Mouse (Mus musculus) limb, embryonic 12.5 days (tissue): ENCODE measurements around the gene Gm14226. TPM values are rescaled to one million over a fixed set of nuclear protein-coding genes. Genes with fewer than 3 reads are reported as not detected.
"Not testable (repeated sequence)": the region's sequence is repeated elsewhere in the genome, so short reads cannot be mapped to it uniquely, and the experiment has no call there.

Experiments used
- ATAC-seq: fragments of 200-750 bp; cut with Nextera tagmentation; 2 replicates; pipeline ENCODE4 v1.8.0; 2017; ENCODE audit warnings: low read depth, moderate TSS enrichment; ENCODE audit not compliant: insufficient number of reproducible peaks, insufficient read depth, low FRiP score, low TSS enrichment
- H3K27ac ChIP-seq: fragments of 300-500 bp; sonication (generic); 2 replicates; pipeline ENCODE4 v1.5.1; 2016; ENCODE audit warnings: mild to moderate bottlenecking, moderate library complexity
- H3K27me3 ChIP-seq: fragments of 300-500 bp; sonication (generic); 2 replicates; pipeline ENCODE4 v1.6.1; 2016; ENCODE audit warnings: mild to moderate bottlenecking, moderate library complexity
- H3K36me3 ChIP-seq: fragments of 300-500 bp; sonication (generic); 2 replicates; pipeline ENCODE4 v1.6.1; 2016; ENCODE audit warnings: mild to moderate bottlenecking, moderate library complexity
- H3K4me1 ChIP-seq: fragments of 300-500 bp; sonication (generic); replicated peaks from 2 replicates; pipeline ENCODE4 v1.6.1; 2016
- H3K4me2 ChIP-seq: fragments of 300-500 bp; sonication (generic); 2 replicates; pipeline ENCODE4 v1.6.1; 2016; ENCODE audit warnings: mild to moderate bottlenecking, moderate library complexity
- H3K4me3 ChIP-seq: fragments of 300-500 bp; sonication (generic); replicated peaks from 2 replicates; pipeline ENCODE4 v1.5.1; 2016; ENCODE audit warnings: mild to moderate bottlenecking
- H3K9ac ChIP-seq: fragments of 300-500 bp; sonication (generic); replicated peaks from 2 replicates; pipeline ENCODE4 v1.6.1; 2016; ENCODE audit warnings: mild to moderate bottlenecking, moderate library complexity
- H3K9me3 ChIP-seq: fragments of 300-500 bp; sonication (generic); 2 replicates; pipeline ENCODE4 v1.6.1; 2016; ENCODE audit warnings: mild to moderate bottlenecking, moderate library complexity
- WGBS: fragments of 180-500 bp; shearing (Covaris S2); methylation state at CpG from one replicate; pipeline ENCODE4 v1.1.7; 2016; 5-methylcytosine and 5-hydroxymethylcytosine counted together
- polyA plus RNA-seq: library from polyadenylated mRNA; unstranded; fragments of >200 nt; fragmentation: Nextera tagmentation; extraction: Ambion mirVana; gene quantifications from 2 replicates; pipeline ENCODE4 v1.2.1, GENCODE M21; 2016

Gene Gm14226
- polyA plus RNA-seq, 1 experiment from 2014 or later, result 3.6 TPM

- Histone ChIP-seq H3K4me1 (peaks cover 34% of the 10 kb centered on the region), H3K27ac (peak overlapping the region; percentile 88), H3K9ac (peak overlapping the region; percentile 44; the same call in 1 of the 2 replicates), H3K4me2 (peak overlapping the region; percentile 68), H3K4me3 (peak overlapping the region; percentile 55), H3K36me3 (no peaks in the 10 kb centered on the region), H3K9me3 (no peaks in the 10 kb centered on the region), H3K27me3 (no peaks in the 10 kb centered on the region)
- ATAC-seq, result no peak
- WGBS, result 20% methylated on average over 5 of the region's 5 CpGs
Observed at GRCm38 (mm10) chr2:155050108-155050503, 32.0 kb downstream of the Gm14226 start.

GRCm38 (mm10) chr2:155050504-155051236 is 32.6 kb downstream of the Gm14226 start:
- peaks cover 38% of the 10 kb centered on the region for H3K4me1 ChIP-seq
- peak overlapping the region; percentile 55 for H3K4me3 ChIP-seq
- H3K36me3 ChIP-seq, result no peaks in the 10 kb centered on the region
- H3K4me2 ChIP-seq, result peak overlapping the region; percentile 68
- no peaks in the 10 kb centered on the region for H3K27me3 ChIP-seq
- 1% methylated on average over 45 of the region's 45 CpGs for WGBS
- H3K9ac ChIP-seq, result peak overlapping the region; percentile 44
- H3K27ac ChIP-seq, result peak overlapping the region; percentile 88
- H3K9me3 ChIP-seq, result no peaks in the 10 kb centered on the region
- ATAC-seq, result peak; percentile 85

GRCm38 (mm10) chr2:155051622-155052351 is 33.7 kb downstream of the Gm14226 start:
- H3K36me3 ChIP-seq, result no peaks in the 10 kb centered on the region
- WGBS, result 26% methylated on average over 9 of the region's 9 CpGs
- no peaks in the 10 kb centered on the region for H3K27me3 ChIP-seq
- H3K4me2 ChIP-seq, result peak overlapping the region; percentile 68
- peak overlapping the region; percentile 55 for H3K4me3 ChIP-seq
- H3K9me3 ChIP-seq, result no peaks in the 10 kb centered on the region
- peak overlapping the region; percentile 88 for H3K27ac ChIP-seq
- peak overlapping the region; percentile 42; the same call in 1 of the 2 replicates for H3K9ac ChIP-seq
- ATAC-seq, result no peak
- peaks cover 38% of the 10 kb centered on the region for H3K4me1 ChIP-seq

GRCm38 (mm10) chr2:155052681-155053080 is 34.6 kb downstream of the Gm14226 start:
- Histone ChIP-seq H3K4me1 (peaks cover 32% of the 10 kb centered on the region), H3K9ac (no peak overlapping the region), H3K36me3 (no peaks in the 10 kb centered on the region), H3K9me3 (no peaks in the 10 kb centered on the region), H3K27ac (peak overlapping the region; percentile 13; the same call in 1 of the 2 replicates), H3K27me3 (no peaks in the 10 kb centered on the region), H3K4me2 (no peak overlapping the region), H3K4me3 (no peak overlapping the region)
- WGBS, result 46% methylated on average over 2 of the region's 2 CpGs
- ATAC-seq, result no peak

GRCm38 (mm10) chr2:155053512-155053911 is 35.4 kb downstream of the Gm14226 start:
- not testable (repeated sequence) for H3K9me3 ChIP-seq, H3K27ac ChIP-seq, H3K27me3 ChIP-seq, H3K36me3 ChIP-seq, ATAC-seq, H3K4me2 ChIP-seq, H3K9ac ChIP-seq, H3K4me3 ChIP-seq
- peaks cover 27% of the 10 kb centered on the region for H3K4me1 ChIP-seq
- WGBS, result 92% methylated on average over 8 of the region's 8 CpGs

- Histone ChIP-seq H3K9me3 (no peaks in the 10 kb centered on the region), H3K9ac (no peak overlapping the region), H3K27ac (no peak overlapping the region), H3K4me1 (peaks cover 27% of the 10 kb centered on the region), H3K4me3 (no peak overlapping the region), H3K27me3 (no peaks in the 10 kb centered on the region), H3K36me3 (peaks cover 8% of the 10 kb centered on the region), H3K4me2 (no peak overlapping the region)
- WGBS, result 23% methylated on average over 3 of the region's 3 CpGs
- ATAC-seq, result no peak
Observed at GRCm38 (mm10) chr2:155054672-155055071, 36.6 kb downstream of the Gm14226 start.

- H3K36me3 ChIP-seq, result peaks cover 16% of the 10 kb centered on the region
- H3K9me3 ChIP-seq, result no peaks in the 10 kb centered on the region
- ATAC-seq, result no peak
- no peak overlapping the region for H3K9ac ChIP-seq
- WGBS, result 84% methylated on average over 5 of the region's 5 CpGs
- H3K27ac ChIP-seq, result no peak overlapping the region; the same call in 1 of the 2 replicates
- H3K4me2 ChIP-seq, result no peak overlapping the region
- peaks cover 22% of the 10 kb centered on the region for H3K4me1 ChIP-seq
- no peaks in the 10 kb centered on the region for H3K27me3 ChIP-seq
- H3K4me3 ChIP-seq, result no peak overlapping the region
Observed at GRCm38 (mm10) chr2:155056076-155056578, 38.1 kb downstream of the Gm14226 start.

GRCm38 (mm10) chr2:155057361-155057760 is 39.3 kb downstream of the Gm14226 start:
- Histone ChIP-seq H3K4me1 (peaks cover 13% of the 10 kb centered on the region), H3K4me3 (no peak overlapping the region), H3K27me3 (no peaks in the 10 kb centered on the region), H3K9ac (no peak overlapping the region), H3K4me2 (no peak overlapping the region), H3K9me3 (no peaks in the 10 kb centered on the region), H3K36me3 (peaks cover 28% of the 10 kb centered on the region), H3K27ac (no peak overlapping the region)
- WGBS, result 65% methylated on average over 1 of the region's 1 CpGs
- ATAC-seq, result no peak

GRCm38 (mm10) chr2:155071027-155071426 is 53.0 kb downstream of the Gm14226 start:
- no peak for ATAC-seq
- Histone ChIP-seq H3K4me1 (peaks cover 26% of the 10 kb centered on the region), H3K27me3 (no peaks in the 10 kb centered on the region), H3K4me2 (no peak overlapping the region), H3K36me3 (peaks cover 26% of the 10 kb centered on the region), H3K27ac (no peak overlapping the region), H3K9me3 (no peaks in the 10 kb centered on the region), H3K9ac (no peak overlapping the region), H3K4me3 (no peak overlapping the region)
- 94% methylated on average over 9 of the region's 9 CpGs for WGBS

GRCm38 (mm10) chr2:155072353-155073145 is 54.5 kb downstream of the Gm14226 start:
- H3K4me3 ChIP-seq, result peak overlapping the region; percentile 69; the same call in 1 of the 2 replicates
- peaks cover 11% of the 10 kb centered on the region for H3K36me3 ChIP-seq
- ATAC-seq, result no peak
- H3K4me1 ChIP-seq, result peaks cover 26% of the 10 kb centered on the region
- H3K9ac ChIP-seq, result no peak overlapping the region
- no peaks in the 10 kb centered on the region for H3K9me3 ChIP-seq
- H3K27me3 ChIP-seq, result no peaks in the 10 kb centered on the region
- H3K27ac ChIP-seq, result no peak overlapping the region
- peak overlapping the region; percentile 70 for H3K4me2 ChIP-seq
- WGBS, result 82% methylated on average over 8 of the region's 8 CpGs

GRCm38 (mm10) chr2:155073347-155073746 is 55.3 kb downstream of the Gm14226 start:
- 15% methylated on average over 3 of the region's 3 CpGs for WGBS
- H3K9me3 ChIP-seq, result no peaks in the 10 kb centered on the region
- peak overlapping the region; percentile 69 for H3K4me3 ChIP-seq
- ATAC-seq, result no peak
- H3K36me3 ChIP-seq, result peaks cover 3% of the 10 kb centered on the region
- peak overlapping the region; percentile 88; the same call in 1 of the 2 replicates for H3K27ac ChIP-seq
- H3K27me3 ChIP-seq, result no peaks in the 10 kb centered on the region
- peak overlapping the region; percentile 70 for H3K4me2 ChIP-seq
- peak overlapping the region; percentile 82 for H3K9ac ChIP-seq
- H3K4me1 ChIP-seq, result peaks cover 26% of the 10 kb centered on the region
